Mouse (Mus musculus): ENCODE measurements at regions not wholly inside any gene's neighbourhood (a gene's known extent, or its start where the extent isn't known, plus 50 kb on each side); places are given as distances from the start of the nearest gene placed in this dataset.

GRCm38 (mm10) chr11:89145281-89145945, 71.8 kb downstream of the Gm525 start:
- no peak for DNase-seq (ENCODE audit: low spot score in 2 of 2)

GRCm38 (mm10) chr11:89142527-89143154, 69.0 kb downstream of the Gm525 start:
- DNase-seq (ENCODE audit: low spot score in 2 of 2) = no peak

All from urinary bladder, adult 18-20 months (tissue).